Mouse (Mus musculus): Measurements from ENCODE around the gene Mgrn1.
A peak's percentile ranks its signal among the peaks of the same experiment; 100 is the strongest.

Mgrn1 gene

DNA sequence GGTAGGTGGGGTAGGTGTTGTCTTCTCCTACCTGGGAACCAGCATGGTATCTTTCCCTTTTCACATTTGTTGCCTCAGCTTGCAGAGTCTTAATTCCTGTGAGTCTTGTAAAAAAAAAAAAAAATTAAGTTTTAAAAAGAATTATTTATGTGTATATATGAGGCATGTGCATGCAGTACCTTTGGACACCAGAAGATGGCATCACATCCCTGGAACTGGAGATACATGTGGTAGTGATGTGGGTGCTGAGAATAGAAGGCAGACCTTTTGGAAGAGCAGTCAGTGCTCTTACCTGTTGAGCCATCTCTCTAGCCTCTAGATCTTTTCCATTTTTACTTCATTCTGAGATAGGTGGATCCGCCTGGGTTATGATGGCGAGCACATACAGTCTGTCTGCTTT lies 23.7 kb downstream of the Mgrn1 start:
- DNase-seq, result peak; percentile 43

DNA sequence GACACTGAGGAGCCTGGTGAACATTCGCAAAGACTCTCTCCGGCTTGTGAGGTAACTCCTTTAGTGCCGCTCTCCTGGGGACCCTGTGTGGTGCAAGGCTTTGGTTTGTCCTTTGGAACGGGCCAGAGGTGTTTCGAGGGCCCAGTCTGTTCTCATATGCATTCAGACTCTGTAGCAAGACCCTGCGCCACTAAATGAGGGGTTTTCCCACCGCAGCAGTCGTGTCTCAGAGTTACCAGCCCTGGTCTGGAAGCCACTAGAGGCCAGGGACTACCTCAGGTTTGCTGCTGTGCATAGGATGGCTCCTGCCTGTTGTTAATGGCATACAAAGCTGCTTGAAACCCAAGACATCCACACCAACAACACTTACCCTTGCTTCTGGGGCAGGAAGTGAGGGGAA lies 24.7 kb downstream of the Mgrn1 start:
- no peak for DNase-seq

DNA sequence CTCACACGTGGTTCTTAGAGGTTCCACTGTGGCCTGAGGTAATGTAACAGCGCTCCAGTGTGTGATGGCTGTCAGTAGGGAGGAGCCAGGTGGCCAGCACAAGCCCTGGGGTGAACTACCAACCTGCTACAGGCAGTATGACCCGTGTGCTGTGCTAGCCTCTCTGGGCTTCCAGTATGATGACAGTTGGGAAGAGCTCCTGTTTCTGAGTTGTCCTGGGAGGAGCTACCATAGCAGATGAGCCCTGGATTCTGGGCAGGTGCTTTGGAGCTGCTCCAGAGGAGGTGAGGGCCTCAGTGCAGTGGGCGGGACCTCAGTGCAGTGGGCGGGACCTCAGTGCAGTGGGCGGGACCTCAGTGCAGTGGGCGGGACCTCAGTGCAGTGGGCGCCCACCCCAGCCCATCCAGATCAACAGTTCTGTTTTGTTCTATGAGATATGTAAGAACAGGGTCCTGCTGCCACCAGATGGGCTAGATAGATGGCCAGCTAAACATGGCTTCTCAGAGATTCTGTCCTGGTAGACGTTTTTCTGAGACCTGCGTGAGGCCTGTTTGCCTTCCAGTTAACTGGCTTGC lies 26.1 kb downstream of the Mgrn1 start:
- no peak for DNase-seq

DNA sequence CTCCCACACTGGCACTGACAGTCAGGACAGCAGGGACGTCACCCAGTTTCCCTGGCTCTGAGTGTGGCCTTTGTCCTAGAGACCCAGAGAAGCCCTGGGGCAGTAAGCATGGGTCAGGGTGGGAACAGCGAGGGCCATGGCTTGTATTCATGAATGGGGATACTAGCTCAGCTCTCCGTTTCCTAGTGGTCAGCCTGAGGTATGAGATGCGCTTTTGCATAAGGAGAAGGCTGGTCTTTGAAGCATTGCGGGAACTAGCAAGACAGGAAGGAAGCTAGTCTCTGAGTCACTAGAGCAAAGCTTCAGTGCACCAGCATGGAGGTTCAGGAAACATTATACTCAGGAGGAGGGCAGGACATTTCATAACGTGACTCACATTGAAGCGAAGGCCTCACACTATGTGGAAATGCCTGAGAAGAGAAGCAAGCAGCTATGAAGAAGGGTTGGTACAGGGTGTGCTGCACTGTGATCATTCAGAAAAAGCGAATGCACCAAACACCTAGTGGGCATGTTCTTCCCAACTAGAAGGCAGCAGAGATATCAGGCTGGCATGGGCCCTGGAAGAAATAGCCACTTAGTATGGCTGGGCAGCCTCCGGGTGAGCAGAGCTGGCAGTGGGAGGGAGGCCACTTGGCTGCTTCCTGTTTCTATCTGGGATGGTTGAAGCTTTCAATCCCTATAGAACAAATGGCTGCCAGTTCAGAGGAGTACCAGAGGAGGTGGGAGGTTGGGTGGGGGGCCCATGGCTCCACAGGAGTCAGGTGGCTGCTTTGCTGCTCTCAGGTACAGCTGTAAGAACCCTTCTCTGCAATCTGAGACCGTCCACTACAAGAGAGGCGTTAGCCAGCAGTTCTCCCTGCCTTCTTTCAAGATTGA lies 27.1 kb downstream of the Mgrn1 start:
- no peak for DNase-seq

DNA sequence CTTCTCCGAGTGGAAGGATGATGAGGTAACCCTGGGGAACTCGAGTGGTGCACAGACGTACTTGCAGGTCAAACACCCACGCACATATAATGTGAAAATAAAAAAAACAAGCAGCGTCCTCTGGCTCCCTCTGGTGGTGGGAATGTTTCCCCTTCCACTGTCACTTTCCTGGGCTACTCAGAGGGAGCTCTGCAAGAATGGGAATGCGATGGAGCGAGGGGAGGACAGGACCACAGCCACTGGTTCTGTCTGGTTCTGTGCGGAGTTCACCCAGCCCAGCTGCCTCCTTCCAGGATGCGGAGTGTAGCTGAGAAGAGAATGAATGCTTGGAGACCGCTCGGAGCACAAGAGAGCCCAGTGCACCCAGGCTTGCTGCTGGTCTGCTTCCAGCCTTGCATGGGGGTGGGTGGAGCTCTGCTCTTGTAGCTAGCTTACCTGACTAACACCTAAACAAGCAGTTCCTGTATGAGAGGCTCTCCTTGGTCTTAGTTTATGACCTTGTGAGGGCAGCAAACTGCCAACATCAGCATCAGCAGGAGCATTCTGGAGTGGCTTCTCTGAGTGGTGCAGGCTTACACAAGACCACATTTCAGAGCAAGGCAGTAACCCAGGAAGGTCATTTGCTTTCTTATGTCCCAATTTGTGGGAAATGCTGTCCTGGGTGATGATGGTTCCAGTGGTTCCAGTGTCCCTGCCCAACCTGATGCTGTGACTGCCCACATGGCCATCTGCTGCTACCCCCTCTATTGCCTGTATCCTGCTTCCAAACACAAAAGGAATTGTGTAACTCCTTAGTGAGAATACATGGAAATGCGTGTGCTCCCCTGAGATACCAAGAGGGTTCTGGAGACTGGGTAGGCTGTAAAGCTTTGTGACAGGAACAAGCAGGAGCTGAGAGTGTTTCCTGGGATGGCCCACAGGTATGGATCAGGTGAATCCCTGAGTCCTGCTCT lies 28.0 kb downstream of the Mgrn1 start:
- DNase-seq, result peak; percentile 94

DNA sequence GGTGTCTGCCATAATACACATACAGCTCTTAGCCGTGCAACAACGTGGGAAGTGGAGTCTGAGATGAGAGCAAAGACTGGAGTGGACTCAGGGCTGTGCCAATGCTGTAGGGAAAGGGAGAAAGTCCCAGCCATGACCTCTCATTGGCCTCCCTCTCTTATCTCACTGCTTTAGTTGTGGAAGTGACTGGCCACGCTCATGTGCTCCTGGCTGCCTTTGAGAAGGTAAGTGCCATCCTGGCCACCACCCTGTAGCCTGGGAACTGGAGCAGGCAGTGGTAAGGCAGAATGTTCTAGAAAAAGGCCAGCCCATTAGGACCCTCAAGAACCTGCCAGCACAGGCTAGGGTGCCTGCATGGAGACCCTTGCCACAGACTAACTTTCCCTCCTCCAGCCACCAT lies 29.9 kb downstream of the Mgrn1 start:
- no peak for DNase-seq

DNA sequence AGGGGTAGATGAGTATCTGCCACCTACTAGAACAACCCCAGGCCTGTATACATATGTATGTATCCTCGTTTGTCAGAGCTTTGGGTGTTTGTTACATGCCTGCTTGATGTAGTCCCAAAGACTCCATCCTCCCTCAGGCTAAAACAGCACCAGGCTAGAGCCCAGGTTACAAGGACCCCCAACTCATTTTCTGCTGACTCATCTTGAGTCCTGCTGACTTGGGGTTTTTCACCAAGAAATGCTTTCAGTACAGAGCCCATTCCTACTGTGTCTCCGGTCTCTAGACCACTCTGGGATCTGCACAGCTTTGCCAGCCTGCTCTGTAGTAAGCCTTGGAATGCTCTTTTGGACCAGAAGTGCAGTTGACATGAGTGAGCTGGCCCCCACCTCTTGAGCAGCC lies 30.6 kb downstream of the Mgrn1 start:
- DNase-seq, result no peak

DNA sequence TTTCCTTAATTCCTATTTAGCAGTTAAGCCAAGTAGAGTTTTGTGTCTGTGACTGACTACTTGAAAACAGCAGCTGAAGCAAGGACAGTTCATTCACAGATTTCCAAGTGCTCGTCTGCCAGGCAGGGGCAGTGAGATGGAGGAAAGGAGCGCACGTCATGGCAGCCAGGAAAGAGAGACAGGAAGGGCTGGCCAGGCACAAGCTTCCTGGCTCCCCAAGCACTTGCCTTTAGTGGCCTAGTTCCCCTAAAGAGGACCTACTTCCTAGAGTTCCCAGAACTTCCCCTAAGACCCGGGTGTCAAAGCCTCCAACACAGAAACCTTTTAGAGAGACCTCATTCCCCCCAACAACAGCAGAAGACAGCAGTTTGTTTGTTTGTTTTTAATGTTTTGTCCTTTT lies 34.5 kb downstream of the Mgrn1 start:
- peak; percentile 26 for DNase-seq

DNA sequence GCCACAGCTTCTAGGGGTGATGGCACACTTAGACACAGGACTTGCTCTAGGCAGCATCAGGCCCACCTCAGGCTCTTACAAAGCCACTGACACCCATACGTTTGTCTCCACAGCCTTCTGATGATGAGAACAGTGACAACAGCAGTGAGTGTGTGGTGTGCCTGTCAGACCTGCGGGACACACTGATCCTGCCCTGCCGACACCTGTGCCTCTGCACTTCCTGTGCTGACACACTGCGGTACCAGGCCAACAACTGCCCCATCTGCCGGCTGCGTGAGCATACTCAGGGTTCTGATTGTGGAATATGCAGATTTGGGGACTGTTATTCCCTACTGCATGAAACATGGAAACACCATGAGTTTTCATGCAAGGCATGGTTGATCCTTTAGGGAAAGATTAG lies 36.4 kb downstream of the Mgrn1 start:
- no peak for DNase-seq

DNA sequence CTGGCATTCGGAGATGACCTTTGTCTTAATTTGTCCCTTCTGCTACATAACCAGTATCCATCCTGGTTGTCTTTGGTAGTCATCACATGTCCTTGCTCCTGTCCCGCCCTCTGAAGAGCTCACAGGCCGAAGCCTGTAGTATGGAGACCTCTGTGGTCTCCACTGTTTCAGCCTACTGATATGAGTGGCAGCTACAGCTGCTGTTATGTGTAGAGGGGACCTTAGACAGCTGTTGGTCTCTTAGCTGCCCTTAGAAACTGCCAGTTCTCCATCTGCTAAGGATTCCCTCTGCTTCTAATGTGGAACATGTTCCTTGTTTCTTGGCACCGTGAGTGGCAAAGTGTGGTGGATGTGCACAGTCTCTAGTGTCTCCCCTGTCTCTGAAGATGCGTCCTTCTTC lies 37.9 kb downstream of the Mgrn1 start:
- no peak for DNase-seq

DNA sequence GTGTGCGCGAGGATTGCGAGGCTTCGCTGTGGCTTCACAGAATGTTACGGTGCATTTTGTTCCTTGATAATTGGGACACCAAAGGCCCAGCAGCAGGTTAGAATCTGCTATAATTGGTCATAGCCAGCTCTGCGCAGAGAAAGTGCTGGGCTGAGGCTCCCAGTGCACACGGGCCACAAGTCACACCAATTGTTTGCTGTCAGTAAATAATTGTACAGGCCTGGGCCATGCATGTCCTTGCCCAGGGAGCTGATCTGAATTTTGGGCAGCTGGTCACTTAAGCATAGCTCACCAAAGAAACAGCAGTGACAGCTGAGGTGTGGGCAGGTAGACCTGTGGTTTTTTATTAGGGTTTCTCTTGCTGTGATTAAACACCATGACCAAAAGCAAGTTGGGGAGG lies 41.9 kb downstream of the Mgrn1 start:
- DNase-seq, result no peak

DNA sequence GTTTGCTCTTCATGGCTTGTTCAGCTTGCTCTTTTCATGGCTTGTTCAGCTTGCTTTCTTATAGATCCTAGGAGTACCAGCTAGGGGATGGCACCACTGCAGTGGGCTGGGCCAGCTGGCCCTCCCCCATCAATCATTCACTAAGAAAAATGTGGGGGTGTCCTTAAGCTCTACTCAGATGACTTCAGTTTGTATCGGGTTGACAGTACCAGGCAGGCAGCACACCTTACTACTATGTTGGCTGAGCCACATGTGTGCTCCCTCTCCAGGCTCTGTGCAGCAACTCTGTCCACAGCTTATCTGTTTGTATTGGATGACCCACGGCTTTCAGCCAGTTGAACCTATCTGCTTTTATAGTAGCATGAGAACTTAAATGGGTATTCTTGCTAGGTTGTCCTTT lies 42.4 kb downstream of the Mgrn1 start:
- no peak for DNase-seq

DNA sequence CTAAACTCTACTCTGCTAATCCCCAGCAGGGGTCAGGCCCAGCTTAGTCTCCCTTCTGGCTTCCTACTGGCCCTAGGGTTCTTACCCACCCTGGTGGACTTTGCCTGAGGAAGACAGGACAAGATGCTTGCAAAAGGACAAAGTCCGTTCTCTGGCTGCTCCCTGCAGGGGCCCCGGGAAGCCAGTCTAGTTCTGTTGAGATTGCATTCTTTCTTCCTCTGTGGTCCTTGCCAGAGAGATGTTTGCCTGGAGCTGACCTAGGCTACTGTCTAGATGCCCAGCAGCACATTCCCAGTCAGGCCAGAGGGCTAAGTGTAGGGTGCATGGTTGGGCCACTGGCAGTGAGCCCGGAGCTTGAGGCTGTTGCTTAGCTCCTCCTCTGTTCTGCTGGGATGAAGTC lies 46.4 kb downstream of the Mgrn1 start:
- peak; percentile 68 for DNase-seq

DNA sequence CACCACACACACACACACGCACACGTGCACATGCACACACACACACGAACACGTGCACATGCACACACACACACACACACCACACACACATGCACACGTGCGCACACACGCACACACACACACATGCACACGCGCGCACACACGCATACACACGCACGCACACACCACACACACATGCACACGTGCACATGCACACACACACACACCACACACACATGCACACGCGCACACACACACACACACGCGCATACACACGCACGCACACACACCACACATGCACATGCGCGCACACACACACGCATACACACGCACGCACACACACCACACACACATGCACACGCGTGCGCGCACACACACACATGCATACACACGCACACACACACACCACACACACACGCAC lies 49.4 kb downstream of the Mgrn1 start:
- no peak for DNase-seq

DNA sequence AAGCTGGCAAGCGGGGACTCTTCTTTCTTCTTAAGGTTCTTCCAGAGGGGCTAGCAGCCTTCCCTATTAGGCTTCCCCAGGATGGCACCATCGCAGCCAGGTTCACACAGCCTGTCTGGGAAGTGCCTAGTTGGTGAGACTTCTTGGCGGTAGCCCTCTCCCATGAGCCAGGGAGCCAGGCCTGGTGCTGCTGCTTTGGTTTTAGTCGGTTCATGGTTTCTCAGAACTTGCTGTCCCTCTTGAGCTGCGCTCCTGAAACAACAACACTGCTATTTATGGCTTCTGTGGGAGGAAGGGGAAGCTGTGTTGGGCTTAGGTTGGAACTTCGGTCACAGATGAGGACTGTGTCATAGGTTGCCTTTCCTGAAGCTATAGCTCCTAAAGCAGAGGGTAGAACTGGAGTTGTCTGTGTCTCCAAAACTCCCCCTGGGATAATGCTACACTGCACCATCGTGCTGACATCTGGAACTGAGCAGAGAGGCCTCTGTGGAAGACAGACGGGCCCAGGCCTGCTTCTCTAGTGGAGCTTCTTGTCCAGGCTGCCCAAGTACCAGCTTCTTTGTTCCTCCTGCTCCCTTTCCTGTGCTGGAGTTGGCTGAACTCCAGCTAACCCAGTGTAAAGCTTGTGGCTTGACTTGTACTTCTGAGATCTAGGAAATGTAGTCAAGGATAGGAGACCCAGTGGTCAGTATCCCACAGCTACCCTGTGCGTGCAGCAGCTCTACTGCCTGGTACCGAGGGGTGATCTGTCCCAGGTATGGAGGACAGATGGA lies 50.1 kb downstream of the Mgrn1 start:
- DNase-seq, result no peak

DNA sequence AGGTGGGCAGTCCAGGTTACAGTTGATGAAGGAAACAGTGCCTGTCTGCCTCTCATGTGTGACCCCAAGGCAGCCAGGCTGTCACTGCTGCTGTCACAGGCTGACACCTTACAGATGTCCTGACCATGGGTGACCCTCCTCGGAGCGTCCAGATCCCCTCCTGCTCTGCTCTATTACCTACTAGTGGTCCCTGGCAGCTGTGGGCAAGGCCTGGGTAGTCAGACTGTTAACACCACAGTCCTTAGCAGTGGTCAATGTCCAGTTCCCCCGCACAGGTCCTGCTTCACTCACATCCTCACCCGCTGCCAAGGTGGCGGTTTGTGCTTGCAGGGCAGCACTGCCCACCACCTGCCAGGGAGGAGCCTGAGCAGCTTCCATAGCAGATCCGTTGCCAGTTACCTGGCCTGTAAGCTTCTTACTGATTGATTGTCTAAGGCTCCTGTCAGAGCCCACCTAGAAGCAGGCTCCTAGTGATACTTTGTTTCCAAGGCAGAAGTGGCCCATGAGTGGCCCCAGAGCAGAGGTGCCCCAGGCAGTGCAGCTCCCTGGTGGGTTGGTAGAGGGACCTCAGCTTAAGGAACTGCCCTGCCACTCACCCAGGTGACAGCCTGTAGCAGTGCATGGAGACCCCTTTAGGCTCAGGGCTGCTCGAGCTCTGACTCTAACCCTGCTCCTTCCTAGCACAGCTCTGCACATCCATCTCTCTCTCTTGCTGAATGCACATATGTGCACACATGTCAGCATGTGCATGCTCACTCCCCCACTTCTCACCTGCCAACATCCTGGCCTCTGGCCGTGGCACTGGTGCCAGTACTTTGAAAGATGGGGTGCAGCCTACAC lies 51.5 kb downstream of the Mgrn1 start:
- DNase-seq, result no peak

DNA sequence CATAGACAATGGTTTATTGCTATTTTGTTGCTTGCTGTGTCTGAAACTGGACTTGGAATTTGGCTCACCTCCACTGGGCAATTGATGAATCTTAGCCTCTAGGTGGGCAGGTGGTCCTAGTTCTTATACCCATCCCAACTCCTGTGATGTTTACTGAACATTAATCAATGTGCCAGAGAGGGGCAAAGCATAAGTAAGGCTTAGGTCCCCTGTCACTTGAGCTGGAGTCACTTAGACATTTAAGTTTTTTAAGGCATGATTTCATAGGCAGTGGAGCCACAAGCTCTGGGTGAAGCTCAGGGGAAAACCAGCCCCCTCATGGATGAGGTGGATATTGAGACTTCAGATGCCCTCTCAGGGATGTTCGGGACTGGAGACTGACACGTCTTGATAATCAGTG lies 52.4 kb downstream of the Mgrn1 start, which contains the start of gene Nudt16l1:
Nudt16l1 (plus strand) TSS at position 301 of the 400 bp plus-strand sequence.
- no peak for DNase-seq

DNA sequence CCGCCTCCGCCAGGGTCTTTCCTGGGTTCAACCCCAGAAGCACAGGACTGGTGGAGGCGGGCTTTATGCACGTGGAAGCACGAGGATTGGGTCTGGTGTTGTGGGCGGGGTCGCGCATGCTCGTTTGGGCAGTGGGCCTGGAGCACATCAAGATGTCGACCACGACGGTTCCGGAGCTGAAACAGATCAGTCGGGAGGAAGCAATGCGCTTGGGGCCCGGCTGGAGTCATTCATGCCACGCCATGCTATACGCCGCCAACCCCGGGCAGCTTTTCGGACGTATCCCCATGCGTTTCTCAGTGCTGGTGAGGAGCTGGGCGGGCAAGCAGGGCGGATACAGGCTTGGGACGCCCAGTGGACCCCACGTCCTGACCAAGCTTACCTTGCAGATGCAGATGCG lies 52.9 kb downstream of the Mgrn1 start:
- peak; percentile 98 for DNase-seq

DNA sequence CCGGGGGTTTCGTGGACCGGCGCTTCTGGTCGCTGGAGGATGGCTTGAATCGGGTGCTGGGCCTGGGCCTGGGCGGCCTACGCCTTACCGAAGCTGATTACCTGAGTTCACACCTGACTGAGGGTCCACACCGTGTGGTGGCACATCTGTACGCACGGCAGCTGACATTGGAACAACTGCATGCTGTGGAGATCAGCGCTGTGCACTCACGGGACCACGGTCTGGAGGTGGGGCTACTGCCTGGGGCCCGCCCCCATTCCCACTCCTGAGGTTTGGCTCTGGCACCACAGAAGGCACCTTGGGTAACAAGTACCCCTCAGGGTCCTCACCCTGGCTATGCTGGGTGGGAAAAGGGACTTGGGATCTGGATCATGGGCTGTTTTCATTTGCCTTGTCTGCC lies 53.4 kb downstream of the Mgrn1 start:
- DNase-seq, result peak; percentile 59

DNA sequence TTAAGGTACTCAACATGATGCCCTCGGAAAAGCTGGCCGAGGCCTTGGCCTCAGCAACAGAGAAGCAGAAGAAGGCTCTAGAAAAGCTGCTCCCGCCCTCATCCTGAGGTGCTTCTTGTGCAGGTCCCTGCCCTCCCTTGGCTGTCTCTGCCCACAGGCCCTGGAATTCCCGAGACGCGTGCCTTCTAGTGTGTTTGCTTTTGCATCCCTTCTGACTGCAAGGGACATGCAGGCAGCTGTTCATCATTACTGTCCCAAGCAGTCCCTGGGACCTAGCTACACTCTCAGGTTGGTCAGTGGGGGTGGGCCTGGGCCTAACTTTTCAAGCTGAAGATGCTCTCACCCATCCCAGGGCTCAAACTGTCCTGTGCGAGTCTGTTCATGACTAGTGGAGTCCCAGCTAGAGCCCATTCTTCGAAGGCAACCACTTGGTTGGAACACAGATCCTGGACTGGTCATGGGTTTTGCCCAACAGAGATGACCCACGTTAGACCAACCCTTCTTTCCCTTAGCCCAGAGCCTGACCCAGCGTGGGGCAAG lies 54.3 kb downstream of the Mgrn1 start:
- DNase-seq, result no peak

DNA sequence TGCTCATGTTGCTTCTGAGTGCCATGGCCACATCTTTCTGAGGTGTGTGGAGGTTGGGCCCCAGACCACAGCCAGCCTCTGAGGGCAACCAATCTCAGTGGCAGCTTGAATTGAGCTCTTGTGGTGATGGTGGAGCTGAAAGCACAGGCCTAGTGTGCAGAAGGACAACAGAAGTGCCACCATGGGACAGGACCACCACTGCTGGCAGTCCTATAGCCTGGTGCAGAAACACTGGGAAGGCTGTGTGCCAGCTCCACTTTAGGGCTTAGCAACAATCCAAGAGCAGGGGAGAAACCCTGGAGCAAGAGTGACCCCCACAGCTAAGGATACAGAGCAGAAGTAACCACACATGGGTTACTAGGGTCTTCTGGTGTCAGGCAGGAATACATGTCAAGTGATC lies 55.0 kb downstream of the Mgrn1 start:
- no peak for DNase-seq

Data from lung, postnatal 10 days (tissue).